Mouse (Mus musculus) adrenal gland, postnatal 36 days (tissue): ENCODE measurements at regions not wholly inside any gene's neighbourhood (a gene's known extent, or its start where the extent isn't known, plus 50 kb on each side); places are given as distances from the start of the nearest gene placed in this dataset.
A peak's percentile ranks its signal among the peaks of the same experiment; 100 is the strongest.

Experiments used
- DNase-seq, 2 experiments: peaks; one replicate each; pipeline ENCODE4 v3.0.0; 2021; ENCODE audit warnings: mixed read lengths in 1 of 2

DNA sequence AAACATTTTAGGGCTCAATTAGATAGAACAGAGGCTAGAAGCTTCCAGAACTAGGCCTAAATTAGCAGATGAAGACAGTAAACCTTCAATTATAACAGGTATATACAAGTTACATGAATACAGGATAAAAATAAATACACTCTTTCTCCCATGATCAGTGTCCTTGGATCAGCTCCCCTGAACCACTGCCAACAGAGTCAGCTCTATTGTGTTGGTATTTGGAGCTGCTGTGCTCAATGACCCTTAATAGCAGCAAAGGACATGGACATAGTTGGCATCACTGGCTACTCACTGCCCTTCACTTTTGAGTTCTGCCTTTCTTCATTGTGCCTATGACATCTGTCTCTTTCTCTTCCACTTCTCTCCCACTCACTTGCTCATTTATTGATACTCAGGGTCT, 639.1 kb upstream of the 4921530L21Rik start:
- no peak for DNase-seq

DNA sequence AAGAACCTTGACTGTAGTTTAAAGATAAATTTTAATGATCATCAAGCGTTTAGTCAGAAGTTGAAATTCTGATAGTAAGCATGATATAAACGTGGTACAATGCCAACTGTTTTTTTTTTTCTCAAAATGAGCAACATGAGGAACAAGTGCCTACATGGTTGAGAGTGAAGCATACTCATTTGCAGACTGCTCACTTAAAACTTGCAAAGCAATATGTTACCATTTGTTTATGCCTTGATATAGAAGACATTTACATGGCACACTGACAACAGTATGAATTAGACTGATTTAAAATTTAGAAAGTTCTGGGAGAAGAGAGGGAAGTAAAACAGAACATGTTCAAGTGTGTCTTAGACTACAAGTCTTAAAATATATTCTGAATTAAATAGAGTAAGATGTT, 632.2 kb upstream of the 4921530L21Rik start:
- no peak for DNase-seq

DNA sequence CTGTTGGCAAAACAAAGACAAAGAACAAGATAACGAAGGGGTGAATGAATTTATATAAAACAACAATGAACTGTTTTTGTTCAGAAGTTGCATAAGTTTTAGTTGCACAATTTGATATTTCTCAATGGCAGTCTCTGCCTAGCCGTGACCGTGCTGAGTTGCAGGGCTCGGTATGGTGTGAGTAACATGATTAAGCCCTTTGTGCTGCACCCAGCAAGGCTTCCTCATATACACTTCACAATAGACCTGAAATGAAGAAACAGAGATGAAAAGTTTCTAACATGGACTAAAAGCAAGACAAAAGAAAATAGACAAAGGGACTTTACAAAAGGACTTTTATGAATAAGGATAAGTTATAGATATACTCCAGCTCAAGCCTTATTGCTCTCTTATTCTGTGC, 624.9 kb upstream of the 4921530L21Rik start:
- peak; percentile 1 to 6 for DNase-seq

DNA sequence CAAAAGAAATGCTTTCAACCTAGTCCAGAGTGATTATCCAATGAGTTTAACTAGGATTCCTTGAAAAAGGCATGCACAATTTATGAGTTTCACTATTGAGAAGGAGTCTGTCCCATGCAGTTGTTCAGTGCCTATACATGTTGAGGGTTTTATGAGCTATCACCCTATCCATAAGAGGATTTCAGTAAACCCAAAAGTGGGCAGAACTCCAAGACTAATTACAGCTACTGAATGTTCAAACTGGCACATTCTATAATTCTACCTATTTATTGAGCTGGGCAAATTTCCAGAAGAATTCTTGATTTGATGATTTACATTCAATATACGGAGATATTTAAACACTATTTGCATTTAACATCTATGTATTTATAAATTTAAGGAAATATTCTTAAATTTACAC, 599.6 kb upstream of the 4921530L21Rik start:
- DNase-seq = no peak

DNA sequence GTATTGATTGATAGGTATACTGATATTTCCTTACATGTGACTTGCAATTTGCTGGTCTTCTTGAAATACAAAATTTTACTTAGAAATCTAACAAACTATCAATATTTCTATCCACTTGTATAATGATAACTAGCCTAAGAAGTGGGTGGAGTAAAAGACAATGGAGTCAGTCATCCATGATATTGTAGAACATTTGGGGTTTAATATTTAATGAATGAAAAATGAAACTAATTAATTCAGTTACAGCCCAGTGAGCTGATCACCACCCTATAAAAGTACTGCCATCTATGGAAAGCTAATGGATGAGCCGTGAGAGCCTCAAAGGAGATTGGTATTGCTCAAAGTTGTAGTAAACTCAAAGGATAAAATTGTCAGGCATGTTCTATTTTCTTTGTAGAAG, 599.0 kb upstream of the 4921530L21Rik start:
- DNase-seq = no peak

DNA sequence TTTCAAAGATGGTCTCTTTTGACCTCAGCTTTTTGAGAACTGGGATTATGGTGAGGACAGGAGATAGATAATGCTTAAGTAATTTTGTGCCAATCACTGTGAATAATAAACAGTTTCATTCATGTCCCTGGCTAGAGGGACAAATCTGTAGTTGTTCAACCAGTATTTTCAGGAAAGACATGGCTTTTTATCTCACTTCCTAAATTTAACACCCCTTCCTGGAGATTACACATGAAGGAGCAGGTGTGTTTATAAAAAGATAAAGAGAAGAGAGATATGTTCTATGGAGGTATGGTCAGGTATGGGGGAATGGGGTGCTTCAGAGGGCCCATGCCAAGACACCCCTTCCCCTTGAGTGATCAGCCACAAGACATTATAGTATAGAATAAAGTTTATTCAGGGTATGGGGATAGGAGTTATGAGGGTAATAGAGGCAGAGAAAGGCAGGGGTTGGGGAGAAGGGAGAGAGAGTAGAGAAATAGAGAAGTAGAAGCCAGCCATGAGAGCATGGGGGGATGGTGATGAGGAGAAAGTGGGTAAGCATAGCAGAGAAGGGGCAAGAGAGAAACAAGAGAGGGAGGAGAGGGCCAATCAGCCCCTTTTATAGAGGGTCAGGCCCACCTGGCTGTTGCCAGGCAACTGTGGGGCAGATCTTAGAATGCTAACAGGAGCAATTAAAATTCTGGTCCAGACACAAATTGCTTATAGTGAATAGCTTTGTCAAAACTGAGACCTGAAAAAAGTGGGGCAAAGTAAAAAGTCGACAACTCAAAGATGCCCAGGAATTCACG, 566.7 kb upstream of the 4921530L21Rik start:
- DNase-seq = no peak

DNA sequence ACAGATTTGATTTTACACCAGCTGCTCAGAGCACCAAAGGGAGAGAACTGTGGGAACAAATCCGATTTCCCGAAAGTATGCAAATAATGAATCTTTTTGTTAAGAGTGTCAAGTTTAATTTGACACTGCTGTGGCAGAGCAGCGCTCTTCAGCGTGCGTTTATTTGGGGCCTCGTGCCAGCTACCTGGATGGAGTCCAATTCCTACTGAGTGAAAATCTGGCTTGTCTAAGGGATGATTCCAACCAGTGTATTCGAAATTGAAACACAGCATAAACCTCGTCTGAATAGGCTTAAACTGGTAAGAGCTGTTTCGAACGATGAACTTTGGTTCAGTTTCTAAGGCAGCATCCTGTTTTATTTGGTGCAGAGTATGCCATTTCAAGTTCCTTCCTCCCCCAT, 524.1 kb upstream of the 4921530L21Rik start:
- peak in 1 of 2 experiments; percentile 13 for DNase-seq
